Mouse (Mus musculus): ENCODE results near the gene Slco1a1. TPM values are rescaled to one million over a fixed set of nuclear protein-coding genes. Genes with fewer than 3 reads are reported as not detected.
A peak's percentile ranks its signal among the peaks of the same experiment; 100 is the strongest.
"Not testable (repeated sequence)": the region's sequence is repeated elsewhere in the genome, so short reads cannot be mapped to it uniquely, and the experiment has no call there.

Gene Slco1a1
- 0.11 TPM in 1 of 2 replicates, not detected in the other for total RNA-seq (2021)
- long read RNA-seq, experiment 1, partial matches to known transcripts, result 0 of 1 reads
- long read RNA-seq, experiment 1, other reads (novel, unspliced or antisense), result 1 of 1 reads
- long read RNA-seq, experiment 2, result 0 reads

- no peak for DNase-seq
Measured at GRCm38 (mm10) chr6:141946862-141947261, at the start of gene Slco1a1. Gene Slco1a1 (minus strand): TSS chr6:141946962.

- DNase-seq, result no peak
Measured at GRCm38 (mm10) chr6:141986772-141987171, 40.0 kb upstream of the Slco1a1 start.

- no peak for DNase-seq
Measured at GRCm38 (mm10) chr6:141984644-141985043, 37.9 kb upstream of the Slco1a1 start.

GRCm38 (mm10) chr6:141962420-141962819 lies 15.7 kb upstream of the Slco1a1 start:
- DNase-seq, result no peak

GRCm38 (mm10) chr6:141961861-141962260 lies 15.1 kb upstream of the Slco1a1 start:
- DNase-seq, result no peak

GRCm38 (mm10) chr6:141960482-141960881 lies 13.7 kb upstream of the Slco1a1 start:
- DNase-seq, result no peak

GRCm38 (mm10) chr6:141940451-141940850 lies 6.3 kb downstream of the Slco1a1 start:
- DNase-seq, result no peak

GRCm38 (mm10) chr6:141898197-141898596 lies 48.6 kb downstream of the Slco1a1 start:
- no peak for DNase-seq

GRCm38 (mm10) chr6:141889723-141890122 lies 57.0 kb downstream of the Slco1a1 start:
- DNase-seq, result no peak

GRCm38 (mm10) chr6:141888248-141888647 lies 58.5 kb downstream of the Slco1a1 start:
- peak; percentile 17 for DNase-seq

- DNase-seq, result no peak
Measured at GRCm38 (mm10) chr6:141882581-141882980, 64.2 kb downstream of the Slco1a1 start.

GRCm38 (mm10) chr6:141875742-141876141 lies 71.0 kb downstream of the Slco1a1 start:
- DNase-seq, result not testable (repeated sequence)

- no peak for DNase-seq
Measured at GRCm38 (mm10) chr6:141871711-141872110, 75.1 kb downstream of the Slco1a1 start.

- no peak for DNase-seq
Measured at GRCm38 (mm10) chr6:141868735-141869134, 78.0 kb downstream of the Slco1a1 start.

- no peak for DNase-seq
Measured at GRCm38 (mm10) chr6:141866026-141866425, 80.7 kb downstream of the Slco1a1 start.

- no peak for DNase-seq
Measured at GRCm38 (mm10) chr6:141857735-141858531, 88.8 kb downstream of the Slco1a1 start.

Other genes with a start within 250 kb of the Slco1a1 start
- gene Gm5724, start 173.2 kb downstream of the Slco1a1 start, total RNA-seq (2021), result not detected in 2 replicates
- 1.3 and 13.3 TPM in 2 replicates for gene Slco1a4, start 90.8 kb downstream of the Slco1a1 start, total RNA-seq (2021)
- gene Gm6614, start 64.5 kb upstream of the Slco1a1 start, total RNA-seq (2021), result not detected in 2 replicates

Data from adrenal gland, postnatal 14 days (tissue).